Comparison of ENCODE assay signal across 25 mouse cellular contexts in genomic region chr2:24359347-24359746, GRCm38 (mm10). TPM values are rescaled to one million over a fixed set of nuclear protein-coding genes. Genes with fewer than 3 reads are reported as not detected.
DNase-seq lines count a peak whose midpoint lies in the region; TF ChIP-seq lines count a peak whose summit lies in the region.
"Had no signal": no experiment of that assay in that cellular context is flagged by ENCODE, and none has a peak within 500 bp of the region (broad histone marks: within the 10 kb centered on the region; RNA-seq: fewer than 3 reads in every experiment).

No protein-coding gene starts in this region.

- no peak for TF ChIP-seq CTCF in CH12.LX (conservative IDR thresholded peaks at IDR 0.05 in 1 of 2, IDR thresholded peaks at IDR 0.05 in 1 of 2; ENCODE audit: low read depth in 2 of 2, low read length in 2 of 2)

- TF ChIP-seq RAD21 in CH12.LX (IDR thresholded peaks at IDR 0.05; ENCODE audit: low read depth, low read length), result no peak

- H3K4me1 ChIP-seq in CH12.LX (ENCODE audit: control insufficient read depth in 1 of 2, insufficient read depth in 2 of 2), result peaks cover 0 to 20% of the 10 kb centered on the region in 2 experiments; a peak in 2 of 4 replicates
- H3K4me1 ChIP-seq: embryonic facial prominence, embryonic 10.5 days; embryonic facial prominence, embryonic 12.5 days; forebrain, embryonic 13.5 days; forebrain, embryonic 15.5 days had no signal

- H3K9ac ChIP-seq in CH12.LX (ENCODE audit: insufficient read depth, low read depth), result no peak overlapping the region
- H3K9ac ChIP-seq: embryonic facial prominence, embryonic 12.5 days; forebrain, embryonic 13.5 days; forebrain, embryonic 15.5 days; forebrain, postnatal 0 days had no signal

- no peaks in the 10 kb centered on the region for H3K27me3 ChIP-seq in CH12.LX (replicated peaks)
- H3K27me3 ChIP-seq in splenic B cell, adult 2 months (ENCODE audit: control insufficient read depth, insufficient read depth, low read length, poor library complexity, severe bottlenecking), result no peaks in the 10 kb centered on the region
- H3K27me3 ChIP-seq: embryonic facial prominence, embryonic 12.5 days; forebrain, embryonic 13.5 days; forebrain, embryonic 15.5 days had no signal

- peak; percentile 67 for DNase-seq in CD4-positive, CD25-positive, alpha-beta regulatory T cell, adult 2 months (ENCODE audit: low read depth, low spot score)
- DNase-seq in CH12.LX (ENCODE audit: extremely low read depth), result peak; percentile 39
- peak; percentile 66 for DNase-seq in induced T-regulatory cell, adult 2 months (ENCODE audit: low read depth)
- peak; percentile 56 for DNase-seq in splenic B cell, adult 2 months (ENCODE audit: low read depth, low spot score)
- DNase-seq in ovary, postnatal 14 days (ENCODE audit: low spot score), result no peak
- no peak for DNase-seq in heart, adult 9 months (ENCODE audit: low spot score in 2 of 2)
- no peak for DNase-seq in cerebellum, adult 11 months
- no peak for DNase-seq in lung, postnatal 10 days
- DNase-seq: adrenal gland, adult 2 months; adrenal gland, postnatal 10 days; adrenal gland, postnatal 25 days; cerebellum, adult 11-12 months; cerebellum, adult 2 months; cerebellum, adult 9-10 months; cerebellum, postnatal 10 days; cerebellum, postnatal 25 days; forebrain, postnatal 0 days had no signal

- no peak for TF ChIP-seq POLR2A in CH12.LX (IDR thresholded peaks at IDR 0.05; ENCODE audit: low read depth, low read length)

- H3K36me3 ChIP-seq in CH12.LX (replicated peaks in 1 of 2; ENCODE audit: control insufficient read depth in 1 of 2, insufficient read depth in 1 of 2, low read length in 1 of 2), result no peaks in the 10 kb centered on the region
- H3K36me3 ChIP-seq in splenic B cell, adult 2 months (ENCODE audit: control insufficient read depth, insufficient read depth, low read length, poor library complexity, severe bottlenecking), result no peaks in the 10 kb centered on the region
- H3K36me3 ChIP-seq: embryonic facial prominence, embryonic 10.5 days; embryonic facial prominence, embryonic 12.5 days; forebrain, embryonic 15.5 days had no signal

- dilution Hi-C loops in CH12.LX (cut with MboI; ENCODE audit: extremely low pct_ligation_motif_present, extremely low pct_unique_long_range_greater_than_20kb, low sequenced_read_pairs), result no loop called here

- in situ Hi-C loops in CH12.LX (cut with MboI; ENCODE audit: low pct_ligation_motif_present, low pct_unique_long_range_greater_than_20kb, low sequenced_read_pairs), result no loop called here

- no peak for TF ChIP-seq EP300 in CH12.LX (IDR thresholded peaks at IDR 0.05; ENCODE audit: low read length)

- no peaks in the 10 kb centered on the region for H3K79me2 ChIP-seq in CH12.LX (replicated peaks; ENCODE audit: control insufficient read depth, extremely low read depth, insufficient read depth, poor library complexity, severe bottlenecking)

- H3K4me3 ChIP-seq in CH12.LX (replicated peaks in 1 of 3; ENCODE audit: low read depth in 2 of 3, low read length in 2 of 3, poor library complexity in 1 of 3), result no peak overlapping the region
- H3K4me3 ChIP-seq: embryonic facial prominence, embryonic 10.5 days; embryonic facial prominence, embryonic 12.5 days; forebrain, embryonic 13.5 days; forebrain, embryonic 15.5 days had no signal

- H3K4me2 ChIP-seq in CH12.LX (ENCODE audit: insufficient read depth, low read depth, poor library complexity, severe bottlenecking), result no peak overlapping the region
- H3K4me2 ChIP-seq: embryonic facial prominence, embryonic 12.5 days; forebrain, embryonic 13.5 days; forebrain, embryonic 15.5 days had no signal

- H3K27ac ChIP-seq in CH12.LX (ENCODE audit: insufficient read depth, low read depth), result no peak overlapping the region
- H3K27ac ChIP-seq: embryonic facial prominence, embryonic 10.5 days; embryonic facial prominence, embryonic 12.5 days; forebrain, embryonic 13.5 days; forebrain, embryonic 15.5 days had no signal

- H3K9me3 ChIP-seq in CH12.LX (replicated peaks; ENCODE audit: low read length), result no peaks in the 10 kb centered on the region
- H3K9me3 ChIP-seq: embryonic facial prominence, embryonic 10.5 days; embryonic facial prominence, embryonic 12.5 days; forebrain, embryonic 13.5 days; forebrain, embryonic 15.5 days had no signal

TF ChIP-seq in CH12.LX, 34 proteins besides CTCF, POLR2A, EP300 and RAD21:
- no peak for TF ChIP-seq UBTF (IDR thresholded peaks at IDR 0.05; ENCODE audit: low read depth, low read length)
- peak; percentile 26 for TF ChIP-seq USF1 (IDR thresholded peaks at IDR 0.05; ENCODE audit: low read depth, low read length)
- 0 out of 2 replicates have a peak, but pooled peaks have one; percentile 15 for TF ChIP-seq ETS1 (conservative IDR thresholded peaks at IDR 0.05; ENCODE audit: low read depth, low read length)
- peak; percentile 68 for TF ChIP-seq BHLHE40 (IDR thresholded peaks at IDR 0.05; ENCODE audit: low read depth, low read length)

RNA-seq across cellular contexts. Expression of gene Psd4, which starts 8.0 kb away (rescaled TPM):
- total RNA-seq in CH12.LX (2012; rRNA removed) (55.0 and 60.4 TPM in 2 replicates), CH12.LX (2014; rRNA removed) (53.0 and 54.8 TPM in 2 replicates)
- polyA plus RNA-seq in CH12.LX (2012; ENCODE audit: insufficient read length, low read depth), result 62.6 and 66.8 TPM in 2 replicates
- total RNA-seq: MEL had no signal

RNA-seq across cellular contexts. Expression of gene Il1rn, which starts 22.7 kb away (rescaled TPM):
- total RNA-seq in CH12.LX (2012; rRNA removed) (0.21 and 0.98 TPM in 2 replicates), CH12.LX (2014; rRNA removed) (0.54 and 0.71 TPM in 2 replicates)
- polyA plus RNA-seq in CH12.LX (2012; ENCODE audit: insufficient read length, low read depth), result 0.37 and 0.44 TPM in 2 replicates
- total RNA-seq: ES-E14; forebrain, postnatal 0 days; MEL had no signal
- polyA plus RNA-seq: cerebellum, adult 2 months; cortical plate, adult 2 months; embryonic facial prominence, embryonic 10.5 days; embryonic facial prominence, embryonic 12.5 days; forebrain, embryonic 11.5 days; forebrain, embryonic 13.5 days; forebrain, postnatal 0 days had no signal

Comparison
In these comparisons a context has a peak if more than half of its experiments do, and no peak if none do; other contexts are left out.
1. DNase-seq: peak in CD4-positive, CD25-positive, alpha-beta regulatory T cell, adult 2 months (single experiment), CH12.LX (single experiment), induced T-regulatory cell, adult 2 months (single experiment) and splenic B cell, adult 2 months (single experiment); none in ovary, postnatal 14 days (single experiment), heart, adult 9 months (0 of 2), cerebellum, adult 11 months (single experiment) and lung, postnatal 10 days (single experiment).